ENCODE assay signal across 8 mouse cellular contexts in genomic region chr8:94822637-94823560, GRCm38 (mm10). TPM values are rescaled to one million over a fixed set of nuclear protein-coding genes. Genes with fewer than 3 reads are reported as not detected.
A peak's percentile ranks its signal among the peaks of the same experiment; 100 is the strongest.
DNase-seq lines count a peak whose midpoint lies in the region; ATAC-seq and TF ChIP-seq lines count a peak whose summit lies in the region.

No protein-coding gene starts in this region.

- WGBS in small intestine, adult 2 months, result 89% methylated on average over 23 of the region's 23 CpGs

- H3K27me3 ChIP-seq in small intestine, adult 2 months (ENCODE audit: control insufficient read depth, insufficient read depth, low read length), result no peaks in the 10 kb centered on the region

- intact Hi-C loops in left cerebral cortex, postnatal 25 days (cut with DNase I), result loop anchor here (2.0 kb wide), 1 partner anchor 86 kb away; no protein-coding TSS in a partner anchor

- H3K36me3 ChIP-seq in small intestine, adult 2 months (ENCODE audit: control insufficient read depth, insufficient read depth, low read length), result peaks cover 56% of the 10 kb centered on the region

- no peak overlapping the region for H3K27ac ChIP-seq in small intestine, adult 2 months (ENCODE audit: insufficient read depth, low read depth, low read length)

- no peaks in the 10 kb centered on the region; the same call in 1 of the 2 replicates for H3K4me1 ChIP-seq in small intestine, adult 2 months (ENCODE audit: control insufficient read depth, insufficient read depth, insufficient read length, low read length)

- peak; percentile 68; the same call in 1 of the 2 replicates for TF ChIP-seq CTCF in small intestine, adult 2 months (IDR thresholded peaks at IDR 0.05; ENCODE audit: extremely low read depth, insufficient read length, insufficient replicate concordance, low read depth, low read length)

- no peak for TF ChIP-seq POLR2A in small intestine, adult 2 months (IDR thresholded peaks at IDR 0.05; ENCODE audit: low read depth, low read length)

- H3K4me3 ChIP-seq in small intestine, adult 2 months (ENCODE audit: low read depth, low read length), result no peak overlapping the region

- ATAC-seq in hematopoietic stem cell, adult 5-6 weeks (replicated peaks in 1 of 2; ENCODE audit: insufficient read depth in 1 of 2, low FRiP score in 2 of 2, low TSS enrichment in 1 of 2, low read depth in 1 of 2, poor library complexity in 2 of 2, severe bottlenecking in 2 of 2), result peak; percentile 81 to 83

- DNase-seq in adrenal gland, adult (ENCODE audit: inconsistent age in 2 of 2, low spot score in 1 of 2), result peak; percentile 60 to 86
- no peak for DNase-seq in adrenal gland, adult 8-10 months
- peak; percentile 74 for DNase-seq in adrenal gland, postnatal 10 days
- peak; percentile 65 for DNase-seq in fat pad, adult 2 months (ENCODE audit: extremely low read depth, low read depth, low spot score)
- peak; percentile 61 to 69 for DNase-seq in left cerebral cortex, postnatal 25 days (ENCODE audit: low spot score in 2 of 2)
- peak; percentile 65 for DNase-seq in mesoderm, embryonic 11.5 days (ENCODE audit: low read depth, low spot score)

RNA-seq across cellular contexts. Expression of gene Ccl17, which starts 12.6 kb away (rescaled TPM):
- total RNA-seq in adrenal gland, adult 8-10 months (2022), result 1 to 10 TPM in 3 of 4 experiments, under 1 TPM in 1; 0.55 to 4.4 (median 1.7) TPM
- total RNA-seq in adrenal gland, postnatal 10 days (2021), result under 1 TPM in 1 of 2 experiments, not detected in 1; 0.96 TPM
- total RNA-seq in hematopoietic stem cell, adult 5-6 weeks (2017), result not detected in 2 replicates
- total RNA-seq in left cerebral cortex, postnatal 25 days (2021), result 1 to 10 TPM; 8.6 to 9.3 TPM
- 0.62 and 0.94 TPM in 2 replicates for polyA plus RNA-seq in small intestine, adult 2 months (2012; rRNA removed)

RNA-seq across cellular contexts. Expression of gene Coq9, which starts 15.2 kb away (rescaled TPM):
- 100 to 1,000 TPM; 145 to 165 (median 158) TPM for total RNA-seq in adrenal gland, adult 8-10 months (2022)
- total RNA-seq in adrenal gland, postnatal 10 days (2021), result 100 to 1,000 TPM; 270 to 345 TPM
- 33.1 and 39.4 TPM in 2 replicates for total RNA-seq in hematopoietic stem cell, adult 5-6 weeks (2017)
- total RNA-seq in left cerebral cortex, postnatal 25 days (2021), result 10 to 100 TPM; 82.4 to 94.4 TPM
- 154 and 238 TPM in 2 replicates for polyA plus RNA-seq in small intestine, adult 2 months (2012; rRNA removed)

RNA-seq across cellular contexts. Expression of gene Ciapin1, which starts 15.3 kb away (rescaled TPM):
- 10 to 100 TPM; 67.0 to 99.3 (median 78.5) TPM for total RNA-seq in adrenal gland, adult 8-10 months (2022)
- total RNA-seq in adrenal gland, postnatal 10 days (2021), result 100 to 1,000 TPM; 101 to 127 TPM
- total RNA-seq in hematopoietic stem cell, adult 5-6 weeks (2017), result 24.1 and 49.0 TPM in 2 replicates
- total RNA-seq in left cerebral cortex, postnatal 25 days (2021), result 10 to 100 TPM; 67.9 to 74.1 TPM
- 16.7 and 32.0 TPM in 2 replicates for polyA plus RNA-seq in small intestine, adult 2 months (2012; rRNA removed)

RNA-seq across cellular contexts. Expression of gene Polr2c, which starts 34.4 kb away (rescaled TPM):
- 10 to 100 TPM; 55.9 to 91.6 (median 71.1) TPM for total RNA-seq in adrenal gland, adult 8-10 months (2022)
- total RNA-seq in adrenal gland, postnatal 10 days (2021), result 10 to 100 TPM; 56.7 to 64.3 TPM
- 54.9 and 64.7 TPM in 2 replicates for total RNA-seq in hematopoietic stem cell, adult 5-6 weeks (2017)
- 10 to 100 TPM; 67.4 to 76.6 TPM for total RNA-seq in left cerebral cortex, postnatal 25 days (2021)
- polyA plus RNA-seq in small intestine, adult 2 months (2012; rRNA removed), result 32.3 and 57.1 TPM in 2 replicates

RNA-seq across cellular contexts. Expression of gene Cx3cl1, which starts 51.1 kb away (rescaled TPM):
- 10 to 100 TPM; 27.2 to 62.7 (median 45.0) TPM for total RNA-seq in adrenal gland, adult 8-10 months (2022)
- total RNA-seq in adrenal gland, postnatal 10 days (2021), result 10 to 100 TPM; 10.4 to 13.3 TPM
- total RNA-seq in hematopoietic stem cell, adult 5-6 weeks (2017), result 0.55 and 3.3 TPM in 2 replicates
- 100 to 1,000 TPM; 749 to 762 TPM for total RNA-seq in left cerebral cortex, postnatal 25 days (2021)
- polyA plus RNA-seq in small intestine, adult 2 months (2012; rRNA removed), result 55.9 and 160 TPM in 2 replicates
